Mouse (Mus musculus) spleen, postnatal 4 days (tissue): ENCODE results near the gene Gm5901.
"Not testable (repeated sequence)": the region's sequence is repeated elsewhere in the genome, so short reads cannot be mapped to it uniquely, and the experiment has no call there.

ENCODE experiments used
- DNase-seq, 2 experiments: peaks; one replicate each; pipeline ENCODE4 v3.0.0; 2022; ENCODE audit warnings: low spot score in 2 of 2

Gene Gm5901

DNA sequence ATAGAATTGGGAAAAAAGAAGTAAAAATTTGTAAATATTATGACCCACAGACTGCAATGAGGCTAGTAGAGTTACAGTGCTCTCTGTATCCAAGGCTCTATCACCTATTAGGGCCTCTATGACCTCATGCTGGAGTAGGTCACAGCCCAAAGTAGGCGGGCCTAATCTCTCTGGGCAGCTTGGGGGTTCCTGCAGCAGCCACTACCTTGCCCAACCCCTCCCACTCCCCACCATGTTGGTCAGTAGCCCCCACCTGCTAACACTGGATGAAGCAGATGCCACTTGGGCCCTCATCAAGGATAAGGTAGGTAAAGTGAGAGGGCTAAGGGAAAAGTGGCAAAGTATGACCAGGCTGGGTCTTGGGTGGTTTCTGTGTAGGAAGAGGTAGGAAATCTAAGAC is at the start of gene Gm5901:
Gm5901 (plus strand) TSS at position 173 of the 400 bp plus-strand sequence.
- DNase-seq, result no peak

DNA sequence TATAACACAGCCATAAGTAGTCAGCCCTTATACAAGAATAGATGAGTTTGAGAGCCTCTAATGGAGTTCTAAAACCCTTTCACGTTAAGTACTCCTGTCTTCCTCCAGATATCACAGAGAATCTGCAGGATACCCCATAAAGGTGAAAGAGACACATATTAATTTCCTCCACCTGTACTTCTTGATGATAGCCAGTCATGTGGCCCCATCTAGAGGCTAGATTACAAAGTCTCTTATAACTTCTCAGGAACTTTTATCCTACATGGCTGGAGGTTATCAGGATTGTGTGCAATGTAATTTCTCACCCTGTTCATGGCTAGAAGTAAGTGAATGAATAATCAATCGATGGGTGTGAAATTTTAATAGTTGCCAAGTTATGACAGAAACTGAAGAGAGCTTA is 49.5 kb upstream of the Gm5901 start:
- no peak for DNase-seq

DNA sequence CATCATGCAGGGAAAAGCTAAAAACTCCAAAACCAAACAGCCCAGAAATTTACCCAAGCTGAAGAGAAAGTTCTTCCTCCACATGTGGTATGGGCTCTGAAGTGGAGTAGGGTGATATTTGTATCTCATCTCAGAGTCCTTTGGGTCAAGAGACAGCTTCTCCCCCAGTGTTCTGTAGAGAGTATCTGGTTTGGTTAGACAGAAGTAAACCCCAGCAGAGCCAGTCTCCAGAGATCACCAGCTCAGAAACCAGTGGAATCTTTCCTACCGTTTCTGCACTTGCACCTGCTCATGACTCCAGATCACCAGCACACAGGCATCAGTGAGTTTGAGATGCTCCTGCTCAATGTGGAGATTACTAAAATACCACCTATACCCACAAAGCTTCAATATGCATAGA is 40.8 kb upstream of the Gm5901 start, which contains the start of gene Olfr690:
Olfr690 (minus strand) TSS at position 101 of the 400 bp plus-strand sequence.
- DNase-seq, result no peak

DNA sequence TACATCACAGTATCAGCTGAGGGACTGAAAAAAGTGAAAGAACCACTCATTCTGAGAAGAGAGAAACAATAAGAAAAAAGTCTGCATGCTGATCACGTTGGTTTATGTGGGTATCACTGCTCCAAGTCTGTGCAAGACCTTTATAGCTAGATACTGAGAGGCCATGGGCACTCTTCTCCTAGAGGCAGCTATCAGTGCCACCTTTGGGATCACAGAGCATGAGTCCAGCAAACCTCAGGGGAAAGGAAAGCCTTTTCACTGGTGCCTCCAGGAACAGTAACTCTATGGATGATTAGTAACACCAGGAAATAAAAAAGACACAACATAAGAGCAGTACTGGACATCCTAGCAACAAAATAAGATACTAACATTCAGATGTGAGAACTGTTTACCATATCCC is 32.7 kb upstream of the Gm5901 start, which contains the start of gene Olfr691:
Olfr691 (minus strand) TSS at position 101 of the 400 bp plus-strand sequence.
- no peak for DNase-seq

DNA sequence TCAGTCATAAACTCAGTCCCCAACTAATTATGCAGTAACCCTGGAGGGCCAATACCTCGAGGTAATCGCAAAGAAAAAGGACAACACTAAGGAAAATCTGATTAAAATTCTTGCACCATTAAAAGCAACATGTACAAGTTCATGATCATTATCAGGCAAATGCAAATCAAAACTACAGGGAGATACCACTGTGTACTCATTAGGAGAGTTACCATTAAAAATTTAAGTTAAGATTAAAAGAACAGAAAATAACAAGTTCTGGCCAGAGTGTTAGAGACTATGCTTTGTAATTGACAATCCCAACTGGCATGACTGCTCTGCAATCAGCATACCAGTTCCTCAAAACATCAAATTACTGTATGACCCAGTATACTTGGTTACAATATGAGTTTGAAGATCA is 32.1 kb upstream of the Gm5901 start:
- DNase-seq, result no peak

DNA sequence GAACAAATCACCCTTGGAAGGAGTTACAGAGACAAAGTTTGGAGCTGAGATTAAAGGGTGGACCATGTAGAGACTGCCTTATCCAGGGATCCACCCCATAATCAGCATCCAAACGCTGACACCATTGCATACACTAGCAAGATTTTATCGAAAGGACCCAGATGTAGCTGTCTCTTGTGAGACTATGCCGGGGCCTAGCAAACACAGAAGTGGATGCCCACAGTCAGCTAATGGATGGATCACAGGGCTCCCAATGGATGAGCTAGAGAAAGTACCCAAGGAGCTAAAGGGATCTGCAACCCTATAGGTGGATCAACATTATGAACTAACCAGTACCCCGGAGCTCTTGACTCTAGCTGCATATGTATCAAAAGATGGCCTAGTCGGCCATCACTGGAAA is 18.8 kb upstream of the Gm5901 start:
- not testable (repeated sequence) for DNase-seq

DNA sequence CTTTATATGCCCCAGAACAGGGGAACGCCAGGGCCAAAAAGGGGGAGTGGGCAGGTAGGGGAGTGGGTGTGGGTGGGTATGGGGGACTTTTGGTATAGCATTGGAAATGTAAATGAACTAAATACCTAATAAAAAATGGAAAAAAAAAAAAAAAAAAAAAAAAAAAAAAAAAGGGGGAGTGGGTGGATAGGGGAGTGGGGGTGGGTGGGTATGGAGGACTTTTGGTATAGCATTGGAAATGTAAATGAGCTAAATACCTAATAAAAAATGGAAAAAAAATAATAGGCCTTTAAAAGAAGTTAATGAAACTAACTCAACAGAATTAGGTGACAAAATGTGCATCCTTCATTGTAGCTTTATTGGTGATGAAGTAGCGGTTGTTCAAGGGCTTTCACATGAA is 18.4 kb upstream of the Gm5901 start:
- not testable (repeated sequence) for DNase-seq

DNA sequence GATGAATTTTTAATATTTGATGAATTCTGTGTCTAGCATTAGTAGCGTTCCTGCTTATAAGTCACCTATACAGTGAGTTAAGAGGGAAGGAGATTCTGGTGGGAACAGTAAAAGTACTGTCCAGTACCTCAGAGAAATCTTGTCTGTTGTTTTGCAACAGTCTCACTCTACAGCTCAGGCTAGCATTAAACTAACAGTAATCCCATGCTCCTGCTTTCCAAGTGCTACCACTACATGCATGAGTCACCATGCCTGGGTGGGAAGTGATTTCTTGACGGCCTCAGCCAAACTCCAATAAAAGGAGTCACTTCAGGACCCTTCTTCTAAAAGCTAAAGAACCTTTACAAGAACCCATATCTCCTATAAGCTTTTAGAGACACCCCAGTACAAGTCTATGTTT is 13.1 kb upstream of the Gm5901 start:
- DNase-seq, result no peak

DNA sequence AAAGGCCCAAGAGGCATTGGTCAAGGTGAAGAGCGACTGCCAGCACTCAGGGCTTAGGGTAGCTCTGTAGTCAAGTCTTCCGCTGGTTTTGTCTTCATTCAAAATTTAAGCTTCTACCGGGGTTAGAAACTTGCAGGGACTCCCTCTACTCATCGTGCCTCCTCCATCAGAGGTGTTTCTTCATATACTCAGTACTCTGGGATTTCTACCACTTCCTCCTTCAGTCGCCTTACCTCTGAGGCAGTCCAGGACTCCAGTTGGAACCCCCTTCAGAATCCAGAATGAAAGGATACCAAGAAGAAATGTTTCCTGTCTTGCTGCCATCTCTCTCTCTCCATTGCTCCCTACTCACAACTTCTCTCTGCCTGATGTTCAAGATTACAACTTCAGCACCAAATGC is 7.6 kb upstream of the Gm5901 start:
- no peak for DNase-seq

DNA sequence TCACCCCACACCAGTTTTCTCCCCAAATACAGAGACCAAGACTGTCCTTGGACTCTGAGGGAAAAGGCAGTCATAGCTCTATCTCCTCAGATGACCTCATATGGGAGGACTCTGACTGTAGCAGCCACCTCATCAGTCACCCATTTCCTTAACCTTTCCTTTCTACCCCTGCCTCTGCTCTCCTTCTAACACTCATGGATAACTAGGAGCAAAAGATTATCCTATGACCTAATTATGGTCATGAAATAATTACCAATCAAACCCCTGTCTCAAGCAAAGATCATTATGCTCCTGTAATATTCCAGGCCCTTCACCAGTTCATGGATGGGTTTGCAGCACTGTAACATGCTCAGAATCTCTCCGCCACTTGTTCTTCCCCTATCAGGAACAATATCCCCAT is 6.9 kb upstream of the Gm5901 start, which contains the start of gene Olfr692:
Olfr692 (plus strand) TSS at position 301 of the 400 bp plus-strand sequence.
- peak in 1 of 2 experiments; percentile 8 for DNase-seq

DNA sequence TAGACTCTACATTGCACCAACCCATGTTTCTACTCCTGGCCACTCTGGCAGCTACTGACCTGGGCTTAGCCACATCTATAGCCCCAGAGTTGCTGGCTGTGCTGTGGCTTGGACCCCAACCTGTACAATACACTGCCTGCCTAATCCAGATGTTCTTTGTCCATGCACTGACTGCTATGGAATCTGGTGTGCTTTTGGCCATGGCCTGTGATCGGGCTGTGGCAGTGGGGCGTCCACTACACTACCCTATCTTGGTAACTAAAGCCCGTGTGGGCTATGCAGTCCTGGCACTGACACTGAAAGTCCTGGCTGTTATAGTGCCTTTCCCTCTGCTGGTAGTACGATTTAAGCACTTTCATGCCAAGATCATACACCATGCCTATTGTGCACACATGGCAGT is 6.3 kb upstream of the Gm5901 start:
- peak in 1 of 2 experiments; percentile 46 for DNase-seq

DNA sequence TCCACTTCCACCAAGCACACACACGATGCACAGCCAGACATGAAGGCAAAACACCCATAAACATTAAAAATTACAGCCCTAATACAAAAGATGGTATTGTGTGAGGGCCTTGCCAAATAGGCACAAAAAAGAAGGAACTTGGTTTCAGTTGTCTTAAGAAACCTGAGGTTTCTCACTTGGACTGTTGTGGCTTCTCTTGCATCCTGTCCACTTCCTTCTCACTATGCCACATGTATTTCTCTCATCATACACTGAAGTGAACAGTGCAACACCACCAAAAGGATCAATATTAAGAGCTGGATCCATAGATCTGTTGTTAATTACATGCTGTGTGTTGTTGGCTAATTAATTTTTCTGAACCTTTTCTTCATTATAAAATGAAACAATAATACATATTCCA is 1.9 kb upstream of the Gm5901 start:
- peak in 1 of 2 experiments; percentile 18 for DNase-seq

DNA sequence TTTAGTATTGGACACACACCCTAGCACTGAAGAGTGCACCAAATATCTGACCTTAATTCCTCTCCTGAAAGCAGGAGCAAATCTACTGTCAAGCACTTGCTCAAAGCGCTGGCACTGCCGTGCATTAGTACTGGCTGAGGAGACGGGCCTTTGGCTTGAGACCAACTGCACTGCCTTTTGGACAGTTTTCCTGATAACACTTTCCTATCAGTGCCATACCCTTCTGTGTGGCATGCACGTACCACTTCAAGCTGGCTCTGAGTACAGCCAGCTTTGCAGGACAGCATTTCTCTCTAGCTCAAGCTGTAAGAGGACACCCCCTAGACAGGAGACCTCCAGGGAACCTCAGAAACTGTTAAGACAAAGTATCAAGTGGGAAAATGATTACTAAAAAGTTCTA is 1.3 kb upstream of the Gm5901 start:
- DNase-seq, result peak; percentile 32 to 62

DNA sequence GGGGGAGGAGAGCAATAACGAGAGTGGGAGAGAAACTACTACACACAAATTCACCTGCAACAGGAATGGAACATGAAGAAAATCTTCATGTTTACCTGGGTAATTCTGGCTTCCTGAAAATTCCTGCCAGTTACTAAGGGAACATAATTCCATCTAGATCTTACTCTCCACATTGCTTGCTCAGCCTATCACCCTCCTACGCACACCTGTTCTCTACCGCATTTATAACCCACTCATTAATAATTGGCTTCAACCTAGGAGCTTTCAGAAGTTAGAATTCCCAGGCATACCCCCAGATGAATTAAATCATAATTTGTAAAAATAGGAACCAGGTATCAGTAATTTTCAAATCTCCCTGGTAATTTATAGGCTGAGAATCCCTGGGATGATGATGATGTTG is 862 bp upstream of the Gm5901 start:
- DNase-seq, result no peak

DNA sequence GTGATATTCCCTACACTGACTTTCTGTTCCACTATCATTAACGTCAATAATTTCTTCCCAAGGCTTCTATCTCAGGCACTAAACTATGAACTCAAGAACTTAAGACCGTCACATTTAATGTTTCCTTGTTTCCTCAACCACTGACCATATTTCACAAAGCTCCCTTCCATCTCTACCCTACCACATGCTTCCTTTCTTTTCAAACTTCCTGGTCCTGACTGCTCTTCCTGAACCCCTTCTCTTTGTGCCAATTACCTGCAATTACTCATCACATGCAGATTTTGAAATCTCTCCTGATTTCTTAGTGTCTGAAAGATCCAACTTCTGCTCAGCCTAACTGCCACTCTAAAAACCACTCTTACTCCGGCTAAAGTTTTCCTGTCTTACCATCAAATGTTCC is 5.5 kb downstream of the Gm5901 start:
- DNase-seq, result no peak

DNA sequence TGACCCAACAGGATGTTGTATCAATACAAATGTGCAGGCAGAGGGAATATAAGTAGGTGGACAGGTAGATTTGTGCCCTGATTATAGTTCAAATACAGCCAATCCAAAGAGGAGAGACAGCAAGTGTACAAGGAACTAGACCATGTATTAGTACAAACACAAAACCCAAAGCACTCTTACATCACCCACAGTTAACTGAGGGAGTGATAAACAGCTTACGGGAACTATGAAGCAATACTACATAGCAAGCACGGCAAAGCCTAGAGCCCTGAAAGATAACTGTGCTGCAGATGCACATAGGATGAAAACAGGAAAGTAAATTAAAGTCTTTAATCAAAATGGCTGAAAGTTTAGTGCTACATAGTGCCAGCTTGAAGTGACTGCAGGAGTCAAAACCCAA is 12.9 kb downstream of the Gm5901 start:
- no peak for DNase-seq

DNA sequence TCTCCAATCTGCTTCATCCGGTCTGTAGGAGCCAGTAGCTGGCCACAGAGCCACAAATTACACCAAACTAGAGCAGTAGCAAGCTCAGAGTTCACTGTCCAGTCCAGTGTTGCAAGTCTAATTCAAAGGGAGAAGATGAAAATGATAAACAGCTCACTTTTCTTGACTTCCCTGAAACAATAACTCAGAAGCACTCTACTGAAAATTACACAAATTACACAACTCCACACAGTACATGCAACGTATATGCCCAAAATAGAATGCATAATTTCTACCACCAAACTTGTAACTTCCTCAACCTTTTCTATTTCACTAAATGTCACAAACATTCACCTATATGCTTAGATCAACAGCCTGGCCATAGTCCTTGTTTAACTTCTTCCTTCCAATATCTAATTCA is 15.4 kb downstream of the Gm5901 start:
- no peak for DNase-seq

DNA sequence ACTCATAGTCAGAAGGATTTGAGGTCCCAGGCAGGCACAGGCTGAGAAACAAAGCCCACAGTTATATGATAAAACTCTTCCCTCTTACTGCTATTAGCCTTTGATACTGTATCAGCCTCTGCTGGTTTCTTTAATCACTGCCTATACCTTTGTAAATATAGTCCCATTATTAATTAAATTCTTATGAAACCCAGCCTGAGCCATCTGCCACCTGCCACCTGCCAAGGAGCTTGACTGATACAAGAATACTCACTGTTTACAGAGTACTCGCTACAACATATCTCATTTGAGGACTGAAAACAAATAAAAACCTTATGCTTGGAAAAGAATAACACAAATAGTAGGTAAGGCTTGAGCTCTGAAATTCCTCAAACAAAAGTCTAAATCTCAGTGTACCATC is 19.8 kb downstream of the Gm5901 start:
- DNase-seq, result no peak

DNA sequence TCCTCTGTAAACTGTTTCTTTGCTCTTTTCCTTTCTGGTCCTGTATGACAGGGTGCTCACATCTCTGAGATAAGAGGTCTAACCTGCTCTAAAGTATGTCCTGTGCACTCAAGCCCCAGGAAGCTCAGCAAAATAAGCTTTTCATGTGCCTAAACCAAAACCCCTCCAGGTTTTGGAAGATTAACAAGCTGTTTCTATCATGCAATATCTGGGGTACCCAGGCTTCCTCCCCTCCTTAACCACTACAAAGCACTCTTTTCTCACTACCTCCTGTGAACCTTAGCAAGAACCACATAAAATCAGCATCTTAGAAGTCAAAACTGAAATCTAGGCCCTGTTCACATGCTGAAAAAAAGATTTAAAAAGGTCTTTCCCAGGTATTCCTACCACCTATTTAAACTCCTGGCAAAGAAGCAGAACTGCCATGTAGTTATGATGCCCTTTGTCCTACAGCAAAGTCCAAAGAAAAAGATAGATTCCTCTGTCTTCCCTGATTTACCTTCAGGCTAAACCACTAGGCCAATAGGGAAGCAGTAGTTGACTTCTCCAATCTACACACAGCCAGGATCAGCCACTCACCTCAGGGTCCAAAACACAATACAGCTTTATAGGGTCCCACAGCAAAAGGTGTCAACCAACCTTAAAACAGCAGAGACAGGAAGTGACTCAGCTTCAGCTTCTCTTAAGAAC is 20.4 kb downstream of the Gm5901 start:
- no peak for DNase-seq

DNA sequence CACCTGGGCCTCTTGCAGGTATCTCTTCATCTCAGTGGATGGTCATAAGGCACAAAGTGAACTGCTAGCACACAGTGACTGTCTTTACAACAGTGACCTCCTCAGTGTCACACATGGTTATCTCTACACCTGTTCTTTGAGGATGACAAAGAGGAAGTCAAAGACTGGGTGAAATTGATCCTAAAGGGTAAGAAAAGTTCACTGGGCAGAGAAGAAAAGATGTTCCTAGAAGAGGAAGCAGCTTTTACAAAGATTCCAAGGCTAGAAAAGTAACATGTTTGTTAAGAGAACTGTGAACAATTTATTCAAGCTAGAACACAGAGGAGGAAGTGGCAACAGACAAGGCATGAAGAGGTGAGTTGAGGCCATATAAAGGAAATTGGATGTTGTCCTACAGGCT is 21.3 kb downstream of the Gm5901 start:
- DNase-seq, result no peak

DNA sequence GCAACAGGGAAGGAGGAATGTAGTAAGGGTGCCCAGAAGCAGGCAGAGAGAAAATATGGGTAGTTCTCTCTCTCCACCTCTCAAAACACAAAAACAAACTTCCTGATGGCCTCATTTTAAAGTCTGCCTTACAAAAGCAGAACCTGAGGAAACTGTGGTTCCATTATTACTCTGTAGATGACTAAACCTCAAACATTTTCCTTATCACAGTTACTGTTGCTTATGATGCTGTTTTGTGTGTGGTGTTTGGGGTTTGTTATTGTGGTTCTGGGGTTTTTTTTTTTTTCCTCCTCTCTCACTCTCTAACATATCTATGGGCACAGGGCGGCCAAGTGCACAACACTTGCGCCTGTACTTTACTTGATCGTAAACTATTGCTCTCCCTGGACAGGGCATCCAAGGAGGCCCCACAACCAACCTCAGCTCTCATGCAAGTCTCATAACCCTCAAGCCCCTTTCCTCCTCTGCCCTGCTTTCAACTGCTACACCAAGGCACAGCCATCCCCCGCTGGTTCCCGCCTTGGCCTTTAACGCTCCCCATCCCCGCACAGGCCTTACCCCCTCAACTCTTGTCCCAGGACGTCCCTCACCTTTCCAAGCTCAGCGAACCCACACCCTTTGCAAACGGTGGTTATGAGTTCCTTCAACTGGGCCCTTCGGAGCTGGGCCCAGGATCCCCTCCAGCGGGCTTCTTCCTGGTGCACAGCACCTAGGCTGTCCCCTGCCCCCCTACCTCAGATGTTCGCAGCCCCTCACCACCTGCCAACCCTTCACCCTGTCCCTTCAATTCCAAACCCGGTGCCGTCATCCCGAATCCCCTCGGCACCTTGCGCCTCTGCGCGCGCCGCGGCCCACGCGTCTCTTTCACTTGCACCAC is 24.5 kb downstream of the Gm5901 start:
- no peak for DNase-seq

DNA sequence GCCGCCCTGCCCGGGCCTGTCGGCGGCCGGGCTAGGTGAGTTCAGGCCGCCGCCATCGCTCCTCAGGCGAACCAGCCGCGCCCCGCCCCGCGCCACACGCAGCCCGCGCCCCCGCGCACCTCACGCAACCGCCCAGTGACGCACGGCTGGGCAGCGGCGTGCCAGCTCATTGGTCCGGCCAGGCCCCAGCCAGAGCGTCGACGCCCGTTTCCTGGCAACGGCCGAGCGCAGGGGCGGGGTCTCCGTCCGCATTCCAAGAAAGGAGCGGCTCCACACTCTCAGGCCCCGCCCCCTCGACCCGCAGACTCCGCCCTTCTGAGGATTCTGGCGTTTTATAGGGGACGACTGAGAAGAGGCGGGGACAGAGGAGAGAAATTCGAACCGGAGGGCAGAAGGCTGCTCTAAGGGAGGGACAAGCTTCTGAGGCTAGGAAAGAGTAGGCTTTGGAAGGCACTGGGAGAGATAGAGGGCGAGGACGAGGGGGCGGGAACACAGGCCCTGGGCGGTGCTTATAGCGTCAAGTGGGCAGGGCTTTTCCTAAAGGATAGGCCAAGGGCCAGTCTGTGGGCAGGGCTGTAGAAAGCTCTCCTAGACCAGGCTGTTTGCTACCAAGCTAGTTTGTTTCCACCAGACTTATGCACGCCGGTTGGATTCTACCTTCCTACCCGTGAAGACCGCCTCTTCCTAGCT is 25.2 kb downstream of the Gm5901 start, which contains the start of gene Fam160a2:
Fam160a2 (minus strand) TSS at position 120 of the 690 bp plus-strand sequence.
- peak; percentile 99 for DNase-seq
